Mouse (Mus musculus): ENCODE measurements around the gene Rimbp2. TPM values are rescaled to one million over a fixed set of nuclear protein-coding genes. Genes with fewer than 3 reads are reported as not detected.

Gene Rimbp2
- polyA plus RNA-seq, 2 experiments = 0.03 to 0.30 TPM

DNA sequence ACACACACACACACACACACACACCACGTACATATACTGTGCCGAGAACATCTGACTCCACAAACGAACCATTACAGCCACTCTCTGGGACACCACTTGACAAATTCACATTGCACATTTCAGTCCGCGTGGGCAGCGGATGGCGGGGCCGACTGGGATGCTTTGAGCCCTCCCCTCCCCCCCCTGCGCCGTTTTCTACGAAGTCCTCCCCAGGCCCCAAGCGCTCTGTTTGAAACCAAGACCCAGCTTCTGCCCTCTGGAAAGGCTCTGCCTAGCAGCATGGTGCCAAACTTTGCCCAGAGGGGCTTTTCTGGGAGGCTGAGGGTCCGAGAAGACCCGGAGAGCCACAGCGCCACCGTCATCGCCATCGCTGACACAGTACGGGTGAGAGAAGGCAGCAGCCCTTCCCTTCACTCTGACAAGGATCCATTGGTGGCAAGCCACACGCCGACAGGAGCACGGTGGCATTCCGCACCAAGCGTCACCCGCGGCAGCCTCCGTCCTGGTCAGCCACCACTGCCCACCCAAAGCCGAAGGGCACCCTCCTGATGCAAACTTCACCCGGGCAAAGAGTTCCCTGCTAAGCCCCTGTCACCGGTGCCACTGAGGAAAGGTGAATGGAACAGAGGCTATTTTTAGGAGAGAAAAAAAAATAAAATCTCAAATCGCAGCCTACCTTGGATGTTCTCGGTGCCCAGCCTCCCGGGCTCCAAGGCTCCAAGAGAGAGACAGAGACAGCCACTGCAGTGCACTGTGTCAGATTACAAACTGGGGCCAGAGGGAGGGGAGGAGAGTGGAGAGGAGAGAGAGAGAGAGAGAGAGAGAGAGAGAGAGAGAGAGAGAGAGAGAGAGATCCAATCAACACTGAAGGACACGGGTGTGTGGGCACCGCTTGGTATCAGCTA, 743 bp downstream of the Rimbp2 start:
- no peak overlapping the region for H3K27ac ChIP-seq (replicated peaks; ENCODE audit: low read depth, low read length)
- 0 out of 2 replicates have a peak overlapping the region, but pooled peaks have one; percentile 16 for H3K9ac ChIP-seq (ENCODE audit: low read depth, low read length, severe bottlenecking)
- 1% methylated on average over 35 of the region's 35 CpGs for WGBS
- no peak for TF ChIP-seq POLR2A (IDR thresholded peaks at IDR 0.05; ENCODE audit: borderline replicate concordance, extremely low read depth, insufficient read depth, insufficient read length)
- H3K4me2 ChIP-seq (replicated peaks; ENCODE audit: low read depth, low read length, severe bottlenecking) = peak overlapping the region; percentile 68
- no peak for DNase-seq (ENCODE audit: low spot score)
- no peaks in the 10 kb centered on the region for H3K36me3 ChIP-seq (ENCODE audit: control insufficient read depth, insufficient read depth, low read length)
- no peaks in the 10 kb centered on the region for H3K9me3 ChIP-seq (ENCODE audit: control insufficient read depth, low read length)
- H3K4me1 ChIP-seq (ENCODE audit: control insufficient read depth, insufficient read depth, low read length) = no peaks in the 10 kb centered on the region; the same call in 1 of the 2 replicates
- peak overlapping the region; percentile 36 for H3K4me3 ChIP-seq (replicated peaks; ENCODE audit: low read length)
- no peak for ATAC-seq (ENCODE audit: low FRiP score, low read depth)
- H3K27me3 ChIP-seq (ENCODE audit: control insufficient read depth, insufficient read depth, low read length) = 0 out of 2 replicates have a peak, but pooled peaks cover 5% of the 10 kb centered on the region

DNA sequence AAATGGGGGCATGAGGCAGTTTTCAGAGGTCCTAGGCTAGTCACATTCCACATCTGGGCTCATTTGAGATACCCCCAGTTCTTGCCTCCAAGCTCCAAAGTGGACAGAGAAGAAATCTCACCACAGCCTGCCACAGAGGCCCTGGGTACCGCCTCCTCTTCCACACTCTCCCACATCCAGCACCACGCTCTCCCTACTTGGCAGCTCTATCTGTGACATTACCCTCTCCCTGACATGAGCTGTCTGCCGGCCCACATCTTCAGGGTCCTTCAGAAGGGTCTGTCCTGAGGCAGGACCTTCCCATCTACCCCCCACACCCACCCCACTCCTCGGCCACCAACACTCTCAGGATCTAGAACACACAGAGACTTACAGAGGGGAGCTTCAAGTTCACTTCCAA, 1.8 kb downstream of the Rimbp2 start:
- DNase-seq (ENCODE audit: low spot score) (no peak), ATAC-seq (ENCODE audit: low FRiP score, low read depth) (no peak)
- Histone ChIP-seq H3K4me3 (replicated peaks; ENCODE audit: low read length) (no peak overlapping the region), H3K9ac (ENCODE audit: low read depth, low read length, severe bottlenecking) (no peak overlapping the region), H3K36me3 (ENCODE audit: control insufficient read depth, insufficient read depth, low read length) (no peaks in the 10 kb centered on the region), H3K4me2 (replicated peaks; ENCODE audit: low read depth, low read length, severe bottlenecking) (no peak overlapping the region), H3K4me1 (ENCODE audit: control insufficient read depth, insufficient read depth, low read length) (no peaks in the 10 kb centered on the region; the same call in 1 of the 2 replicates), H3K9me3 (ENCODE audit: control insufficient read depth, low read length) (no peaks in the 10 kb centered on the region), H3K27me3 (ENCODE audit: control insufficient read depth, insufficient read depth, low read length) (0 out of 2 replicates have a peak, but pooled peaks cover 5% of the 10 kb centered on the region), H3K27ac (replicated peaks; ENCODE audit: low read depth, low read length) (no peak overlapping the region)
- no peak for TF ChIP-seq POLR2A (IDR thresholded peaks at IDR 0.05; ENCODE audit: borderline replicate concordance, extremely low read depth, insufficient read depth, insufficient read length)
- WGBS = 47% methylated on average over 4 of the region's 4 CpGs

DNA sequence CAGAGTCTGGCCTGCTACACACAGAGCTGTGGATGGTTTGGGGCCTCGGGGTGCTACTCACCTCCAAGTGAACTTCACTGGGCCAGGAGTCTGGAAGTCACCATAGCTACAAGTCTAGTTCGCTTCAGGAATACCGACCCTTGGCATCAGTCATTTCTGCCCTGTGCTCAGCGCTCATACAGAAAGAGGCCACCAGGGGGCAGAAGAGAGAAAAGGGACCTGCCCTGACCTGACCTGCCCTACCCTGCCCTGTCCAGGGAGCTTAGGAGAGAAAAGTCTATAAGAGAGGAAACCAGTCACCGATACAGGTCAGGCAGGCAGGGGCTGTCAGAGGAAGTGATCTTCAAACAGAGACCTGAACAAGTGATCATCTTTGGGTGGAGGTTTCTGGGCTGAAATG, 6.2 kb downstream of the Rimbp2 start:
- H3K4me1 ChIP-seq (ENCODE audit: control insufficient read depth, insufficient read depth, low read length) = no peaks in the 10 kb centered on the region
- no peak for TF ChIP-seq POLR2A (IDR thresholded peaks at IDR 0.05; ENCODE audit: borderline replicate concordance, extremely low read depth, insufficient read depth, insufficient read length)
- ATAC-seq (ENCODE audit: low FRiP score, low read depth) = no peak
- no peaks in the 10 kb centered on the region for H3K27me3 ChIP-seq (ENCODE audit: control insufficient read depth, insufficient read depth, low read length)
- no peak overlapping the region for H3K9ac ChIP-seq (ENCODE audit: low read depth, low read length, severe bottlenecking)
- no peak overlapping the region for H3K27ac ChIP-seq (replicated peaks; ENCODE audit: low read depth, low read length)
- no peaks in the 10 kb centered on the region for H3K9me3 ChIP-seq (ENCODE audit: control insufficient read depth, low read length)
- no peak overlapping the region for H3K4me2 ChIP-seq (replicated peaks; ENCODE audit: low read depth, low read length, severe bottlenecking)
- 78% methylated on average over 5 of the region's 5 CpGs for WGBS
- no peak for DNase-seq (ENCODE audit: low spot score)
- H3K36me3 ChIP-seq (ENCODE audit: control insufficient read depth, insufficient read depth, low read length) = no peaks in the 10 kb centered on the region
- no peak overlapping the region for H3K4me3 ChIP-seq (replicated peaks; ENCODE audit: low read length)

DNA sequence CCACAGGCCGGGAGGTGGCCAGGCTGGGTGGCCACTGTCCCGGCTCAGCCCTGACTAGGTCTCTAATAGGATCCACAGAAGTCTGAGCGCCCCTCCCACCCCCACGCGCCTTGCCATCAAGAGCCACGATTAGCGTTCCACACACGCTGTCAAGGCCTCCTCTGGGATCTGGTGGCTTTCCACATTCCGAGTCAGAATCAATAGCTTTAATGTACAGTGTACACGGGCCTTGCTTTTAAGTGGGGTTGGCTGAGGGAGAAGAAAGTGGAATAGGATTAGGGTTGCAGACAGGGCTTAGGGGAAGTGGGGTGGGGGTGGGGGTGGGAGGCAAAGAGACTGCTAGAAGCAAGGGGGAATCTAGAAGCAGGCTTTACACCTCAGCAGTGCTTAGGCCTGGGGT, 12.8 kb downstream of the Rimbp2 start:
- DNase-seq (ENCODE audit: low spot score) (no peak), ATAC-seq (ENCODE audit: low FRiP score, low read depth) (no peak)
- Histone ChIP-seq H3K4me2 (replicated peaks; ENCODE audit: low read depth, low read length, severe bottlenecking) (no peak overlapping the region), H3K27ac (replicated peaks; ENCODE audit: low read depth, low read length) (no peak overlapping the region), H3K36me3 (ENCODE audit: control insufficient read depth, insufficient read depth, low read length) (no peaks in the 10 kb centered on the region), H3K4me3 (replicated peaks; ENCODE audit: low read length) (no peak overlapping the region), H3K27me3 (ENCODE audit: control insufficient read depth, insufficient read depth, low read length) (no peaks in the 10 kb centered on the region), H3K4me1 (ENCODE audit: control insufficient read depth, insufficient read depth, low read length) (no peaks in the 10 kb centered on the region), H3K9me3 (ENCODE audit: control insufficient read depth, low read length) (no peaks in the 10 kb centered on the region), H3K9ac (ENCODE audit: low read depth, low read length, severe bottlenecking) (no peak overlapping the region)
- WGBS = 74% methylated on average over 10 of the region's 10 CpGs
- no peak for TF ChIP-seq POLR2A (IDR thresholded peaks at IDR 0.05; ENCODE audit: borderline replicate concordance, extremely low read depth, insufficient read depth, insufficient read length)

DNA sequence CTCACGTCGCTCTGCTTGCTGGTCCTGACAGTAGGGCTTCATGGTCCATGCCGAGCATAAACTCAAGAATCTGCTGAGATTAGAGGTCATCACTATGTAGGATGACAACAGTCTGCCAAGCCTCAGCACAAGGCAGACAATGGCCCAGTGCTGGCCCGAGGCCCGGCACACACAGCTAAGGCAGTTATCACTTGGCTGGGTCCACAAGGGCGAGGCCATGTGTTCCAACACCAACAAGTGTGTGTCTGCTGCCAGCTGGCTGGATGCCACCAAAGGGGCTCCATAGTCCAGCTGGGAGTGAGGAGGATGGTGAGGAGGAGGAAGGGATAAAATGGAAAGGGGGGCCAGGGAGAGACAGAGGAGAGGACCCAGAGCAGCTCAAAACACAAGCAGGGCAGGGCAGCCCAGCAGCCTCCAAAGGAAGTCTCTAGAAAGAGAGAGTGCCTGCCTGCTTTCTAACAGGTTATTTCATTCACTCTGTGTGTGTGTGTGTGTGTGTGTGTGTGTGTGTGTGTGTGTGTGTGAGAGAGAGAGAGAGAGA, 17.9 kb downstream of the Rimbp2 start:
- H3K9ac ChIP-seq (ENCODE audit: low read depth, low read length, severe bottlenecking) = no peak overlapping the region
- no peaks in the 10 kb centered on the region for H3K4me1 ChIP-seq (ENCODE audit: control insufficient read depth, insufficient read depth, low read length)
- H3K4me2 ChIP-seq (replicated peaks; ENCODE audit: low read depth, low read length, severe bottlenecking) = no peak overlapping the region
- H3K36me3 ChIP-seq (ENCODE audit: control insufficient read depth, insufficient read depth, low read length) = no peaks in the 10 kb centered on the region
- no peaks in the 10 kb centered on the region for H3K27me3 ChIP-seq (ENCODE audit: control insufficient read depth, insufficient read depth, low read length)
- no peaks in the 10 kb centered on the region for H3K9me3 ChIP-seq (ENCODE audit: control insufficient read depth, low read length)
- 76% methylated on average over 6 of the region's 6 CpGs for WGBS
- H3K4me3 ChIP-seq (replicated peaks; ENCODE audit: low read length) = no peak overlapping the region
- no peak overlapping the region for H3K27ac ChIP-seq (replicated peaks; ENCODE audit: low read depth, low read length)
- DNase-seq (ENCODE audit: low spot score) = no peak
- ATAC-seq (ENCODE audit: low FRiP score, low read depth) = no peak
- TF ChIP-seq POLR2A (IDR thresholded peaks at IDR 0.05; ENCODE audit: borderline replicate concordance, extremely low read depth, insufficient read depth, insufficient read length) = no peak

All from limb, embryonic 14.5 days (tissue).